Mouse (Mus musculus) ES-Bruce4 (cell line): ENCODE measurements around the gene Sergef. TPM values are rescaled to one million over a fixed set of nuclear protein-coding genes. Genes with fewer than 3 reads are reported as not detected.

ENCODE experiments used
- H3K27ac ChIP-seq: 2 replicates; pipeline ENCODE4 v1.5.1; 2012; ENCODE audit warnings: low read length, inconsistent platforms; ENCODE audit not compliant: insufficient read depth
- H3K27me3 ChIP-seq: 2 replicates; pipeline ENCODE4 v1.6.1; 2012; ENCODE audit warnings: mild to moderate bottlenecking, low read length, inconsistent platforms; ENCODE audit not compliant: control insufficient read depth, poor library complexity, insufficient read depth, severe bottlenecking
- H3K36me3 ChIP-seq: 2 replicates; pipeline ENCODE4 v1.6.1; 2012; ENCODE audit warnings: inconsistent platforms, mild to moderate bottlenecking, low read length, moderate library complexity; ENCODE audit not compliant: control insufficient read depth, poor library complexity, insufficient read depth, severe bottlenecking
- H3K4me1 ChIP-seq: one replicate; pipeline ENCODE4 v1.8.1; 2011; ENCODE audit warnings: low read length; ENCODE audit not compliant: control insufficient read depth, insufficient read depth
- H3K4me3 ChIP-seq: 2 replicates; pipeline ENCODE4 v1.5.1; 2011; ENCODE audit warnings: low read depth, mild to moderate bottlenecking, low read length
- H3K9ac ChIP-seq: 2 replicates; pipeline ENCODE4 v1.6.1; 2012; ENCODE audit warnings: low read depth, mild to moderate bottlenecking, inconsistent platforms; ENCODE audit not compliant: poor library complexity, severe bottlenecking
- H3K9me3 ChIP-seq: replicated peaks from 2 replicates; pipeline ENCODE4 v1.6.1; 2012; ENCODE audit warnings: mild to moderate bottlenecking, low read length, inconsistent platforms; ENCODE audit not compliant: control insufficient read depth, poor library complexity, insufficient read depth, severe bottlenecking
- CTCF ChIP-seq: IDR thresholded peaks from one replicate; pipeline ENCODE4 v1.8.1; 2011; ENCODE audit warnings: low read depth, low read length
- EP300 ChIP-seq: IDR thresholded peaks from 2 replicates; pipeline ENCODE4 v1.6.1; 2011; ENCODE audit warnings: low read depth, low read length; ENCODE audit not compliant: insufficient read depth
- POLR2A ChIP-seq: IDR thresholded peaks from one replicate; pipeline ENCODE4 v1.8.1; 2011; ENCODE audit warnings: low read length; ENCODE audit not compliant: insufficient read depth
- polyA plus RNA-seq: library from polyadenylated mRNA; stranded (reverse); fragments of >200 nt; gene quantifications from 2 replicates; pipeline ENCODE4 v1.2.4, GENCODE M21; 2011; ENCODE audit warnings: low read depth; ENCODE audit not compliant: missing spikeins, insufficient read depth, insufficient read length

The Sergef gene
- polyA plus RNA-seq, 1 experiment, result 5.8 TPM

GRCm38 (mm10) chr7:46447473-46448165 lies 192.0 kb downstream of the Sergef start:
- H3K4me3 ChIP-seq, result no peak overlapping the region
- TF ChIP-seq EP300 (no peak), POLR2A (no peak), CTCF (no peak)
- H3K4me1 ChIP-seq, result peaks cover 3% of the 10 kb centered on the region
- H3K27me3 ChIP-seq, result no peaks in the 10 kb centered on the region
- H3K9me3 ChIP-seq, result no peaks in the 10 kb centered on the region
- H3K27ac ChIP-seq, result no peak overlapping the region
- no peak overlapping the region for H3K9ac ChIP-seq
- H3K36me3 ChIP-seq, result no peaks in the 10 kb centered on the region

GRCm38 (mm10) chr7:46445896-46446295 lies 193.7 kb downstream of the Sergef start:
- no peaks in the 10 kb centered on the region for H3K27me3 ChIP-seq

GRCm38 (mm10) chr7:46443163-46443562 lies 196.4 kb downstream of the Sergef start:
- Histone ChIP-seq H3K27me3 (no peaks in the 10 kb centered on the region), H3K36me3 (no peaks in the 10 kb centered on the region)

More at GRCm38 (mm10) chr7:46445896-46446295, 193.7 kb downstream of the Sergef start:
- H3K27ac ChIP-seq, result no peak overlapping the region
- H3K36me3 ChIP-seq, result no peaks in the 10 kb centered on the region
- TF ChIP-seq EP300 (no peak), POLR2A (no peak), CTCF (no peak)
- H3K9ac ChIP-seq, result no peak overlapping the region
- peaks cover 3% of the 10 kb centered on the region for H3K4me1 ChIP-seq
- no peaks in the 10 kb centered on the region for H3K9me3 ChIP-seq
- H3K4me3 ChIP-seq, result no peak overlapping the region

GRCm38 (mm10) chr7:46438537-46439141 lies 201.0 kb downstream of the Sergef start:
- Histone ChIP-seq H3K27me3 (no peaks in the 10 kb centered on the region), H3K4me1 (no peaks in the 10 kb centered on the region), H3K36me3 (no peaks in the 10 kb centered on the region), H3K9ac (no peak overlapping the region), H3K27ac (no peak overlapping the region), H3K4me3 (no peak overlapping the region), H3K9me3 (no peaks in the 10 kb centered on the region)
- no peak for TF ChIP-seq CTCF
- no peak for TF ChIP-seq EP300
- no peak for TF ChIP-seq POLR2A

More at GRCm38 (mm10) chr7:46443163-46443562, 196.4 kb downstream of the Sergef start:
- no peaks in the 10 kb centered on the region for H3K4me1 ChIP-seq
- H3K4me3 ChIP-seq, result no peak overlapping the region
- no peak overlapping the region for H3K27ac ChIP-seq
- no peak for TF ChIP-seq POLR2A
- TF ChIP-seq EP300, result no peak
- TF ChIP-seq CTCF, result no peak
- H3K9me3 ChIP-seq, result no peaks in the 10 kb centered on the region
- H3K9ac ChIP-seq, result no peak overlapping the region

- Histone ChIP-seq H3K36me3 (no peaks in the 10 kb centered on the region), H3K9me3 (no peaks in the 10 kb centered on the region), H3K9ac (no peak overlapping the region), H3K4me1 (no peaks in the 10 kb centered on the region), H3K27me3 (no peaks in the 10 kb centered on the region), H3K27ac (no peak overlapping the region), H3K4me3 (no peak overlapping the region)
- TF ChIP-seq EP300 (no peak), CTCF (no peak), POLR2A (no peak)
These were observed 203.8 kb downstream of the Sergef start for GRCm38 (mm10) chr7:46435833-46436232.

GRCm38 (mm10) chr7:46433874-46434273 lies 205.7 kb downstream of the Sergef start:
- Histone ChIP-seq H3K9ac (no peak overlapping the region), H3K9me3 (no peaks in the 10 kb centered on the region), H3K27me3 (no peaks in the 10 kb centered on the region), H3K27ac (no peak overlapping the region), H3K4me3 (no peak overlapping the region), H3K36me3 (no peaks in the 10 kb centered on the region), H3K4me1 (no peaks in the 10 kb centered on the region)
- TF ChIP-seq EP300, result no peak
- no peak for TF ChIP-seq CTCF
- TF ChIP-seq POLR2A, result no peak
